ENCODE assay signal across 8 mouse cellular contexts in genomic region chr12:103242083-103242581, GRCm38 (mm10). TPM values are rescaled to one million over a fixed set of nuclear protein-coding genes. Genes with fewer than 3 reads are reported as not detected.
DNase-seq lines count a peak whose midpoint lies in the region; ATAC-seq and TF ChIP-seq lines count a peak whose summit lies in the region.

Gene Prima1, minus strand, starts transcription at chr12:103242150.

- no peak for TF ChIP-seq EP300 in stomach, postnatal 0 days (optimal IDR thresholded peaks at IDR 0.05)

- H3K4me2 ChIP-seq in embryonic facial prominence, embryonic 12.5 days (replicated peaks) = peak within 1 kb of the TSS; percentile 96
- H3K4me2 ChIP-seq in limb, embryonic 12.5 days = peak within 1 kb of the TSS; percentile 93
- H3K4me2 ChIP-seq in midbrain, embryonic 15.5 days = peak within 1 kb of the TSS; percentile 89
- H3K4me2 ChIP-seq in stomach, postnatal 0 days (replicated peaks; ENCODE audit: low read depth) = peak within 1 kb of the TSS; percentile 85

- peak; percentile 80 to 86 for DNase-seq in adrenal gland, postnatal 36 days
- DNase-seq in heart, adult 8-10 months (ENCODE audit: low spot score) = peak; percentile 25
- peak; percentile 40 to 44 for DNase-seq in kidney, adult 8-10 months
- DNase-seq in stomach, postnatal 0 days (ENCODE audit: low spot score) = peak; percentile 72
- no peak for DNase-seq in thymus, postnatal 14 days

- peak; percentile 68 for ATAC-seq in embryonic facial prominence, embryonic 12.5 days (ENCODE audit: insufficient number of reproducible peaks, insufficient read depth, low FRiP score, low TSS enrichment)
- ATAC-seq in limb, embryonic 12.5 days (ENCODE audit: insufficient number of reproducible peaks, insufficient read depth, low FRiP score, low TSS enrichment, low read depth) = peak; percentile 69
- peak; percentile 78 for ATAC-seq in midbrain, embryonic 15.5 days (replicated peaks)
- ATAC-seq in stomach, postnatal 0 days (ENCODE audit: low FRiP score, low TSS enrichment) = peak; percentile 76

- no peaks in the 10 kb centered on the region for H3K36me3 ChIP-seq in embryonic facial prominence, embryonic 12.5 days
- H3K36me3 ChIP-seq in limb, embryonic 12.5 days = no peaks in the 10 kb centered on the region
- H3K36me3 ChIP-seq in midbrain, embryonic 15.5 days (replicated peaks) = no peaks in the 10 kb centered on the region
- no peaks in the 10 kb centered on the region for H3K36me3 ChIP-seq in stomach, postnatal 0 days (ENCODE audit: control insufficient read depth, insufficient read depth, low read length)

- H3K27ac ChIP-seq in embryonic facial prominence, embryonic 12.5 days = peak within 1 kb of the TSS; percentile 66
- H3K27ac ChIP-seq in limb, embryonic 12.5 days = peak within 1 kb of the TSS; percentile 78
- peak within 1 kb of the TSS; percentile 73 for H3K27ac ChIP-seq in midbrain, embryonic 15.5 days
- H3K27ac ChIP-seq in stomach, postnatal 0 days (replicated peaks) = peak within 1 kb of the TSS; percentile 91

- WGBS in embryonic facial prominence, embryonic 12.5 days = 0% methylated on average over 53 of the region's 54 CpGs
- under 1% methylated on average over 54 of the region's 54 CpGs for whole genome bisulfite sequencing in limb, embryonic 12.5 days
- WGBS in midbrain, embryonic 15.5 days = under 1% methylated on average over 54 of the region's 54 CpGs
- under 1% methylated on average over 50 of the region's 54 CpGs for WGBS in stomach, postnatal 0 days

- peaks cover 28% of the 10 kb centered on the region for H3K27me3 ChIP-seq in embryonic facial prominence, embryonic 12.5 days
- peaks cover 60% of the 10 kb centered on the region for H3K27me3 ChIP-seq in limb, embryonic 12.5 days
- H3K27me3 ChIP-seq in midbrain, embryonic 15.5 days (replicated peaks) = no peaks in the 10 kb centered on the region; the same call in 1 of the 2 replicates
- H3K27me3 ChIP-seq in stomach, postnatal 0 days (ENCODE audit: control insufficient read depth, insufficient read depth, low read length) = no peaks in the 10 kb centered on the region

- H3K4me3 ChIP-seq in embryonic facial prominence, embryonic 12.5 days = peak within 1 kb of the TSS; percentile 64
- peak within 1 kb of the TSS; percentile 67 for H3K4me3 ChIP-seq in limb, embryonic 12.5 days (replicated peaks)
- peak within 1 kb of the TSS; percentile 61 for H3K4me3 ChIP-seq in midbrain, embryonic 15.5 days
- peak within 1 kb of the TSS; percentile 63 for H3K4me3 ChIP-seq in stomach, postnatal 0 days (ENCODE audit: low read depth, low read length)

- H3K9ac ChIP-seq in embryonic facial prominence, embryonic 12.5 days = peak within 1 kb of the TSS; percentile 72
- peak within 1 kb of the TSS; percentile 77 for H3K9ac ChIP-seq in limb, embryonic 12.5 days (replicated peaks)
- peak within 1 kb of the TSS; percentile 50 for H3K9ac ChIP-seq in midbrain, embryonic 15.5 days
- H3K9ac ChIP-seq in stomach, postnatal 0 days (ENCODE audit: low read length) = peak within 1 kb of the TSS; percentile 76

- TF ChIP-seq CTCF in stomach, postnatal 0 days (IDR thresholded peaks at IDR 0.05; ENCODE audit: low read depth) = peak; percentile 31

- H3K4me1 ChIP-seq in embryonic facial prominence, embryonic 12.5 days = peaks cover 9% of the 10 kb centered on the region; the same call in 1 of the 2 replicates
- H3K4me1 ChIP-seq in limb, embryonic 12.5 days (replicated peaks) = peaks cover 9% of the 10 kb centered on the region
- H3K4me1 ChIP-seq in midbrain, embryonic 15.5 days = peaks cover 9% of the 10 kb centered on the region
- no peaks in the 10 kb centered on the region; the same call in 1 of the 2 replicates for H3K4me1 ChIP-seq in stomach, postnatal 0 days (replicated peaks; ENCODE audit: control insufficient read depth, insufficient read depth)

- no peaks in the 10 kb centered on the region for H3K9me3 ChIP-seq in embryonic facial prominence, embryonic 12.5 days
- H3K9me3 ChIP-seq in limb, embryonic 12.5 days = no peaks in the 10 kb centered on the region
- no peaks in the 10 kb centered on the region for H3K9me3 ChIP-seq in midbrain, embryonic 15.5 days
- H3K9me3 ChIP-seq in stomach, postnatal 0 days (ENCODE audit: control insufficient read depth, low read length) = no peaks in the 10 kb centered on the region

RNA-seq across cellular contexts. Expression of gene Prima1, which starts in this region (rescaled TPM):
- 1 to 10 TPM; 2.1 to 2.6 TPM for total RNA-seq in adrenal gland, postnatal 36 days (2021)
- 0.61 and 0.79 TPM in 2 replicates for polyA plus RNA-seq in embryonic facial prominence, embryonic 12.5 days (2016; fragmentation: Nextera tagmentation; extraction: Ambion mirVana)
- under 1 TPM in 2 of 4 experiments, not detected in 2; 0.41 to 0.84 TPM for total RNA-seq in heart, adult 8-10 months (2022)
- not detected in 2 replicates for polyA plus RNA-seq in limb, embryonic 12.5 days (2016; fragmentation: Nextera tagmentation; extraction: Ambion mirVana)
- 1.2 and 1.5 TPM in 2 replicates for polyA plus RNA-seq in midbrain, embryonic 15.5 days (2015; fragmentation: Nextera tagmentation; extraction: Ambion mirVana)
- 1.5 and 2.0 TPM in 2 replicates for polyA plus RNA-seq in stomach, postnatal 0 days (2015; fragmentation: Nextera tagmentation; extraction: Ambion mirVana)

Comparison
In these comparisons a context has a peak if more than half of its experiments do, and no peak if none do; other contexts are left out.
1. Peak in ATAC-seq, H3K4me3 ChIP-seq, H3K27ac ChIP-seq, H3K9ac ChIP-seq and H3K4me2 ChIP-seq in embryonic facial prominence, embryonic 12.5 days; RNA of the gene not detected or under 1 TPM.
2. Peak in DNase-seq in heart, adult 8-10 months; RNA of the gene not detected or under 1 TPM.
3. Peak in ATAC-seq, H3K4me3 ChIP-seq, H3K27ac ChIP-seq, H3K9ac ChIP-seq and H3K4me2 ChIP-seq in limb, embryonic 12.5 days; RNA of the gene not detected or under 1 TPM.